ENCODE assay signal across 13 mouse cellular contexts in genomic region chr10:77097006-77097889, GRCm38 (mm10).
DNase-seq lines count a peak whose midpoint lies in the region; ATAC-seq and TF ChIP-seq lines count a peak whose summit lies in the region.
"Had no signal": no experiment of that assay in that cellular context is flagged by ENCODE, and none has a peak within 500 bp of the region (broad histone marks: within the 10 kb centered on the region; RNA-seq: fewer than 3 reads in every experiment).

No protein-coding gene starts in this region.

- no peak overlapping the region for H3K9ac ChIP-seq in kidney, embryonic 16.5 days (replicated peaks; ENCODE audit: low read length)
- H3K9ac ChIP-seq in intestine, embryonic 16.5 days (ENCODE audit: low read depth, low read length), result no peak overlapping the region
- H3K9ac ChIP-seq in forebrain, embryonic 16.5 days (replicated peaks; ENCODE audit: low read depth, low read length), result no peak overlapping the region
- H3K9ac ChIP-seq: midbrain, embryonic 15.5 days had no signal

- H3K4me1 ChIP-seq in kidney, embryonic 16.5 days (ENCODE audit: insufficient read depth, low read length), result no peaks in the 10 kb centered on the region; the same call in 1 of the 2 replicates
- H3K4me1 ChIP-seq in intestine, embryonic 16.5 days (ENCODE audit: control insufficient read depth, insufficient read depth, low read length), result peaks cover 5% of the 10 kb centered on the region; the same call in 1 of the 2 replicates
- no peaks in the 10 kb centered on the region for H3K4me1 ChIP-seq in forebrain, embryonic 16.5 days (replicated peaks; ENCODE audit: control insufficient read depth, insufficient read depth, low read length)

- intact Hi-C loops in gastrocnemius, adult 2 months (cut with DNase I), result no loop called here
- intact Hi-C loops in gastrocnemius, postnatal 36 days (cut with DNase I), result no loop called here

- H3K4me2 ChIP-seq in kidney, embryonic 16.5 days (replicated peaks; ENCODE audit: low read depth, low read length), result no peak overlapping the region
- H3K4me2 ChIP-seq in intestine, embryonic 16.5 days (ENCODE audit: low read depth, low read length), result no peak overlapping the region
- H3K4me2 ChIP-seq in forebrain, embryonic 16.5 days (ENCODE audit: low read length), result no peak overlapping the region
- H3K4me2 ChIP-seq: midbrain, embryonic 15.5 days had no signal

- DNase-seq in gastrocnemius, adult 2 months, result no peak
- DNase-seq in gastrocnemius, postnatal 36 days, result no peak
- no peak for DNase-seq in kidney, adult 18-20 months
- DNase-seq in 3T3-L1 (ENCODE audit: low read depth, low spot score), result peak; percentile 11
- no peak for DNase-seq in urinary bladder, postnatal 4 days (ENCODE audit: low spot score in 2 of 2)
- DNase-seq: B cell, adult 2 months; cerebellum, postnatal 10 days had no signal

- peaks cover 34% of the 10 kb centered on the region for H3K36me3 ChIP-seq in kidney, embryonic 16.5 days (ENCODE audit: insufficient read depth, low read length)
- no peaks in the 10 kb centered on the region for H3K36me3 ChIP-seq in intestine, embryonic 16.5 days (ENCODE audit: control insufficient read depth, insufficient read depth, low read length)
- no peaks in the 10 kb centered on the region for H3K36me3 ChIP-seq in forebrain, embryonic 16.5 days (ENCODE audit: control insufficient read depth, insufficient read depth)
- H3K36me3 ChIP-seq: midbrain, embryonic 15.5 days had no signal

- ATAC-seq in kidney, embryonic 16.5 days (ENCODE audit: low FRiP score, low TSS enrichment), result 0 out of 2 replicates have a peak, but pooled peaks have one; percentile 43
- no peak for ATAC-seq in intestine, embryonic 16.5 days
- ATAC-seq in forebrain, embryonic 16.5 days, result no peak
- ATAC-seq: midbrain, embryonic 15.5 days; Patski had no signal

- H3K27ac ChIP-seq in gastrocnemius, adult 2 months, result peak overlapping the region; percentile 35
- H3K27ac ChIP-seq in kidney, embryonic 16.5 days (ENCODE audit: low read length), result peak overlapping the region; percentile 13; the same call in 1 of the 2 replicates
- H3K27ac ChIP-seq in intestine, embryonic 16.5 days (ENCODE audit: low read length), result 0 out of 2 replicates have a peak overlapping the region, but pooled peaks have one; percentile 37
- H3K27ac ChIP-seq in forebrain, embryonic 16.5 days (ENCODE audit: low read length), result no peak overlapping the region
- H3K27ac ChIP-seq: midbrain, embryonic 15.5 days had no signal

- no peaks in the 10 kb centered on the region for H3K27me3 ChIP-seq in kidney, embryonic 16.5 days (ENCODE audit: insufficient read depth, low read length)
- H3K27me3 ChIP-seq in intestine, embryonic 16.5 days (replicated peaks; ENCODE audit: control insufficient read depth, insufficient read depth, low read length), result no peaks in the 10 kb centered on the region
- no peaks in the 10 kb centered on the region for H3K27me3 ChIP-seq in forebrain, embryonic 16.5 days (replicated peaks; ENCODE audit: control insufficient read depth, insufficient read depth, low read length)
- H3K27me3 ChIP-seq: midbrain, embryonic 15.5 days; Patski had no signal

- no peak overlapping the region for H3K4me3 ChIP-seq in gastrocnemius, adult 2 months
- no peak overlapping the region for H3K4me3 ChIP-seq in kidney, embryonic 16.5 days (ENCODE audit: low read length)
- no peak overlapping the region for H3K4me3 ChIP-seq in intestine, embryonic 16.5 days (ENCODE audit: low read length)
- no peak overlapping the region for H3K4me3 ChIP-seq in forebrain, embryonic 16.5 days (replicated peaks; ENCODE audit: low read length)
- H3K4me3 ChIP-seq: erythroblast, embryonic 14.5 days; midbrain, embryonic 15.5 days had no signal

- WGBS in kidney, embryonic 16.5 days, result 64% methylated on average over 12 of the region's 12 CpGs
- WGBS in intestine, embryonic 16.5 days, result 66% methylated on average over 12 of the region's 12 CpGs
- WGBS in forebrain, embryonic 16.5 days, result 51% methylated on average over 12 of the region's 12 CpGs

- H3K9me3 ChIP-seq in kidney, embryonic 16.5 days (ENCODE audit: low read length), result peaks cover 10% of the 10 kb centered on the region
- H3K9me3 ChIP-seq in intestine, embryonic 16.5 days (ENCODE audit: control insufficient read depth, low read length), result peaks cover 4% of the 10 kb centered on the region; the same call in 1 of the 2 replicates
- H3K9me3 ChIP-seq in forebrain, embryonic 16.5 days (ENCODE audit: control insufficient read depth, low read length), result peaks cover 8% of the 10 kb centered on the region; the same call in 1 of the 2 replicates
- H3K9me3 ChIP-seq: midbrain, embryonic 15.5 days had no signal

- TF ChIP-seq CTCF in gastrocnemius, adult 2 months (IDR thresholded peaks at IDR 0.05), result no peak
